Mouse (Mus musculus) cerebral cortex, adult 2 months (tissue): ENCODE data around the gene Kdm7a.

ENCODE experiments used
- WGBS: fragments of 180-500 bp; shearing (Covaris S2); methylation state at CpG from one replicate; pipeline ENCODE4 v1.1.7; 2018; 5-methylcytosine and 5-hydroxymethylcytosine counted together

The Kdm7a gene

DNA sequence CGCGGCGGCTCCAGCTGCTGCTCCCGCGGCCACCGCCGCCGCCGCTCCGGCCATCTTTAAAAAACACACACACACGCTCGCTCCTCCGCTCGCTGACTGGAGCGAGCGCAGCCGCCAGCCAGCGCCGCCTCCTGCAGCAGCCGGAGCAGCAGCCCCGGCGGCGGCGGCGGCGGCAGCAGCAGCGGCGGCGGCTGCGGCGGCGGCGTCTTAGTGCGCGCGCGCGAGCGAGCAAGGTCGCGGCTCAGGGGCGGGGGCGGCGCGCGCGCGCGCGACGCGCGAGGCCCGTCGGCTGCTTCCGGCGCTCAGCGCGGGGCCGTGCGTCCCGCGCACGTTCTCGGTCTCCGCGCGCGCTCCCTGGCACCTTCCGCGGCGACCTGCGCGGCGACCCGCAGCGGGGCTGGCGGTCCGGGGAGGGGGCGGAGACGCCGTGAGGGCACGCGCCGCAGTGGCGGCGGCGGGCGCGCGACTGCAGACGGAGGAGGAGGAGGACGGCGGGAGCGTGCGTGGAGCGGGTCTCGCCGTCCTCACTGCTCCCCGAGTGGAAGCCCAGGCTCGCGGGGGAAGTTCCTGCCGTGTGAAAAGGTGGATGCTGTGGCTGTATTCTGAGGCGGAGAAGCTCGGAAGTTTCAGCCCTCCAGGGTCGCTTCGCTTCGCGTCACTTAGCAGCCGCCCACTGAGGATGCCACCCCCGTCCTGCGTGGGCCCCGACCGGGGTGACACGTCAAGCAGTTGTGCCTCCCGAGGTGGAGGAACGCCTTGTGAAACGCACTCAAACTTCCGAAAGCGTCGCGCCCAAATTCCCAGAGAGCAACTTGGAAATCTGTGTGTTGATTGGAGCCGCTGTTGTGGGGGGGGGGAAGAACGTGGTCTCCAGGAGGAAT is at the start of gene Kdm7a:
Kdm7a (minus strand) TSS at position 209 of the 881 bp plus-strand sequence.
- 3% methylated on average over 124 of the region's 124 CpGs for WGBS

DNA sequence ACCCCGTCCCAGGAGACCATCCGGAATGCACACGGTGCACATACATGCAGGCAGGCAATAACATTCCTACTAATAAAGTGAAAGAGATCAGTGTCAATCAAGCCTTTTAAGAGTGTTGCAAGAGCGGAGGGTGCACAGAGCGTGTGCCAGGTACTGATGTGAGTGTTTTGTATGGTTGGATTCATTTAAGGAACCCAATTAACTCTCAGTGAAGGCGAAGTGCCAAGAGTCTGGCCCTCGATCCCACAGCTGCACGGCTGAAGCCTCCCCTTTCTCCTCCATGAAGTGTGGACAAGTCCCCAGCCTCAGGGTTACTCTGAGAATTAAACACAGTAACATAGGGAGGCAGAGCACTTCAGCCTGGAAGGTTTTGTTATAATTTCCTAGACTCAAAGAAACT is 48.7 kb upstream of the Kdm7a start:
- 74% methylated on average over 8 of the region's 8 CpGs for WGBS

DNA sequence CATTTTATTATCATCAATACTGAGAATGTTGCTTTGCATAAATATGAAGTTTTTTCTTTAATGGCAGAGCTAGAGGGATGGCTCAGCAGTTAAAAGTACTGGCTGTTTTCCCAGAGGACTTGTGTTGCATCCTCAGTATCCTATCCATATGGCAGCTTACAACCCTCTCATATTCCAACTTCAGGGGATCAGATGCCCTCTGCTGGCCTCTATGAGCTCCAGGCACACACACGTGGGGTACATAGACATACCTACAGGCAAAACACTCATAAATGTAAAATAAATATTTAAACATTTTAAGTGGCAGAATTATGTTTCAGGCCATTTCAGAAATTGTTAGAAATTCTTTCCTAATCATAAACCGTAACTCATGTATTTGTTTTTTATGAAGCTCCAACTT is 43.5 kb upstream of the Kdm7a start:
- 95% methylated on average over 2 of the region's 2 CpGs for WGBS

DNA sequence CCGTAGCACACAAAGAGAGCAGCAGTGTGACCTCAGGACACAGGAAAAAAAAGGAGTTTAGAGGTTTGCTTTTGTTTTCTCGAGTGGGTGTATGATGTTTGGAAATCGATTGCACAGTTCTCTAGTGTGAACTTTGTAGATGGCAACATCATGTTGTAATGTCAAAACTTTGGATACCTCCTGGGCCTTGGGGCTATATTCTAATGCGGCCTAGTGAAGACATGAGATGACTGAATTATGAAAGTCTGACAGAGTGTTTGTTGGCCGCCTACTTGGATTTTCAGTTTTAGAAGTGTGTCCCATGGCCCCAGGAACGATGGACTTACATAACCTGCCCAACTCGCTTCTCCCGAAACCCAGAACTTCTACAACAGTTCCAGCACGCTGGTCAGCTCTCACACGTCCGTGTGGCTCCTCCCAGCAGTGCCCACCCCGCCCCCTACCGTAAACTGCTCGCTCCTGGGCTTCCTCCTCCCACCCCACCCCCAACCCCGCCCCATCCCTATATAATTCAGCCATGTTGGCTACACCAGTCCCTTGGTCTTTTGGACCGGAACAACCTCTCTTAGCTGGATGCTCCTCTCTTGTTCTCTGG is 42.7 kb upstream of the Kdm7a start:
- WGBS = 75% methylated on average over 16 of the region's 16 CpGs

DNA sequence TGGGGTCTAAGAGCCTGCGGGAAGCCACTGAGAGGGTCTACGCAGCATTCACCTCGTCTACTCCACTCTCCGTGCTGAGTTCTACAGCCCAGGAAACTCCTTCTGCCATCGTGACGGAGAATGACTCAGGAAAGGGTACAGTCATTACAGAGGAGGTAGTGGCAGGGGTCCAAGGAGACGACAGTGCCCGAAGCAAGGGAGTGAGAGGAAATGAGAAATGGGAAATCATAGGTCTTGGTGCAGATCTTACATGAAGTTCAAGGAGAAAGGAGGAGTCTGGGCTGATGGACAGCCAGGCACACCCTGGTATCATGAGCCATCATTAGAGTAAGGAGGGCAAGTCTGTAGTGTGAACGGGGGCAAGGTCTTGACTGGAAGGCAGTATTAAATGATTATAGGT is 37.5 kb upstream of the Kdm7a start:
- 68% methylated on average over 9 of the region's 9 CpGs for WGBS

DNA sequence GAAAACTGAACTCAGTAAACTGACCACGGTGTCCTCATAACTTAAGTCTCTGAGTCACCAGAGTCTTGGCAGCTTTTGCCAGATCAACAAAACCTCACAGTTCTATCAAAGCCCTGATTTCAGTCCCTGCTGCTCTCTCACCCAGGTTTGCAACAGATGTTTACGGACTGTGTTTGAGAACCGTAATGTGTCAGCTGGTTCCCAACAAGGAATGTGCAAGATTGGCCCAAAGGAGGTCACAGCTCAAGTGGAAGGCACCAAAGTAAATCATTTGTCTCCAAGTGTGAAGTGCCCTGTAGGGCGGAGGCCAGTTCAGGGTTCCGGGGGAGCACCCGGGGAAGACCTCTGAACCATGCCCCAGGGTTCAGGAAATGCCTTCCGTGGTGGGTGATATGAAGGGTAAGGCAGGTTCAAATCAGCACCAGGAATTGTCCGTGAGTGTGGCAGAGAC is 36.9 kb upstream of the Kdm7a start:
- 79% methylated on average over 8 of the region's 8 CpGs for WGBS

DNA sequence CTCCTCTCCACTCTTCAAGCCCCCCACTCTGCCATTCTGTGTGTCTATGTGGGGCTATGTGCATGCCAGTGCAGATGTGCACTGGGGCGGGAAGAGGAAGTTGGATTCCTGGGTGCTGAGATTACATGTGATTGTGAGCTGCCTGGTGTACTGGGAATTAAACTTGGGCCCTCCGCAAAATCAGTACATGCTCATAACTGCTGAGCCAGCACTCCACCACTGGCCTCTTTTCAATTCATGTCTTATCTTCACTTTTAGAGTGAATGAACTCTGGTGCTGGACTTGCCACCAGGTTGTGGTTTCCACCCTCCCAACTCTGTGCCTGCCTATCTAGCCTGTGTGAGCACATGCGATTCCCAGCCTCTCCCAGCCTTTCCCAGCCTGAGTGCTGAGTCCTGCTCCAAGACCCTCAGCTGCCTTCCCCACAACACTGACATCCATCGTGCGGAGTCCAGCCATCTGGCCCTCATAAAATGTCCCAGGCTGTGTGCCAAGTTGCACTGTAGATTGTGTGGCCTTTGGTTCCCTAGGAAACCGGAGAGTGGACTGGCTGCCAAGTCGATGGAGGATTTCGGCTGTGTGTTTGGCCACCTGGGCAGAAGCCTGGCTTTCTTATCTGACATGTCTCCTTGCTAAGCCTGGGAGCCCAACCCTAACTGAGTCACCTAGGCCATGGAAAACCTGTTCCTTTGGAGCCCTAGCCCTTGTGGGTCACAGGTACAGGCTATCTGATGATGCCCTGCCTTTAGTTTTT is 36.3 kb upstream of the Kdm7a start:
- WGBS = 45% methylated on average over 8 of the region's 8 CpGs

DNA sequence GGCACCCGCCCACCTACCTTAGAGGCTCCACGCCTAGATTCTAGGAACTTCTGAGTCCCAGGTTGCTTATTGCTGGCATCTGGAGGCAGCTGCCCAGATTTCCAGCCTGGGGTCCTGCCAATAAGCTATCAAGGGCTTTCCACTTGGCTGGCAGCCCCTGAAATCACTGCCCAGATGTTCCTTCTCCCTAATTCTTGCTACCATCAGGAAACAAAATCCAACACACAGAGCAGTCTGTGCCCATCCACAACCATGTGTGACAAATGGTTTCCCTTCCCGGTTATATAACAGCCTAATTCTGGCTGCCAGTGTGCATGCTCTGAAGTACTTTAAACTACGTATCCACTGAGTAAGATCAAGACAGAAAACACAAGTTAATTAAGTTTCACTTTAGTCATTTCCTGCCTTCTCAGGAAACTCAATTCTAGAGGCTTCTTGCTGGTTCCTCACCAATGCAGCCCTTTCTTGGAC is 34.9 kb upstream of the Kdm7a start:
- WGBS = 48% methylated on average over 4 of the region's 4 CpGs

DNA sequence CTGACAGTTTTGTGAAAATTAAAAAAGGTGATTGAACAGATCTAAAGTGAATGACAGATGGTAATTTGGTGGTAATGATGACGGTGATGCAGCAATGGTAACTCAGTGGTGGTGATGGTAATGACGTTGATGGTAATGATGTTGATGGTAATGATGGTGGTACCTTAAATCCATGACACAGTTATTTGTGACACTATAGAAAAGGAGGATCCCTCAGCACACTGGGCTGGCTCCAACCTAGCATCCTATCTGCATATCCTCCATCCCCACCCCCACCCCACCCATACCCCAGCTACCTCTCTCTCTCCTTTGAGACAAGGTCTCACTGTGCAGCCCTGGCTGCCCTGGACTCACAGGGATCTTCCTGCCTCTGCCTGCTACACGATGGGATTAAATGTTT is 34.4 kb upstream of the Kdm7a start:
- 75% methylated on average over 3 of the region's 3 CpGs for WGBS

DNA sequence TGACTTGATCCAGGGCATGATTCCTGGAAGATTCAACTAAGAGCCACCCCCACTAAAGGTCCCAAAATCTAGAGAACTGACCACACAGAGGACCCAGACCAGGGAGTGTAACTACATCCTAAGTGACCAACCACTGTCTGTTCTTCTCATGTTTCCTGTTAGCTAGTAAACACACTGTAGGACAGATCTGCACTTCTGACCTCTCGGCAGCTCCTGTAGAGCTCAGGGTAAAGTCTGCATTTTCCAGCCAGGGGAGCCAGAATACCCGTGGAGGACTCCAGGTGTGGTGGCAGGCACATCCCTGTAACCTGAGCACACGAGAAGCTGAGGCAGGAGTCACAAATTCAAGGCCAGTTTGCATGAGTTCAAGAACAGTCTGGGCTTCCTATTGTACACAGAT is 31.3 kb upstream of the Kdm7a start:
- 76% methylated on average over 3 of the region's 3 CpGs for WGBS

DNA sequence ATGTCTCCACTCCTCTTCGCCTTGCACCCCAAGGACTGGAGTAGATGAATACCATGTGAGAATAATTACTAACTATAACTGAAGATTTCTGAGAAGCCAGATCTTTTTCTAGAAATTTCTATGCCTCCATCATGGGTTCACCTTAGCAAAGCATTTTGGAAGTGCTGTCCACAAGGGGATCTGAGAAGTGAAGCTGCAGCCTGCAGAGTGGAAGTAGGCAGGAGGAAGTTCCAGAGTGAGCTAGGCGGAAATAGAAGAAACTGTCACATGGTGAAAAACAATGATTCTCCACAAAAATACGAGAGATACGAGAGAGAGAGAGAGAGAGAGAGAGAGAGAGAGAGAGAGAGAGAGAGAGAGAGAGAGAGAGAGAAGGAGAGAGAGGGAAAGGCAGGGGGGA is 26.0 kb upstream of the Kdm7a start:
- WGBS = 79% methylated on average over 4 of the region's 4 CpGs

DNA sequence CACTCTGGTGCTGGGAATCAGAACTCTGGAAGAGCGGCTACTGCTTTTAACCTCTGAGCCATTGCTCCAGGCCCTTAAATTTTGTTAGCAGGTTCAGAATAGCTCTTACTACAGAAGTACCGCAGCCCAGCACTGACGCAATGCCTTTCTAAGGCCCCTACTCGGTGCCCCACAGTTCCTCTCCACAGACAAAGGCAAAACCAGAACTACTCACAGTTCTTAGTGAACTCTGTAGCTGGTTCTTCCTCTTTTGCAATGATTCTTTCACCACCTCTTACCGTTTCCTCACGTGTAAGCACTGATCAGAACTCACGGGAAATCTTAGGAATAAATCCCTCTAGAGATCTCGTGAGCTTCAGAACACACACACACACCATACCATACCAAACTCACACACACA is 24.1 kb upstream of the Kdm7a start:
- 88% methylated on average over 8 of the region's 8 CpGs for WGBS

DNA sequence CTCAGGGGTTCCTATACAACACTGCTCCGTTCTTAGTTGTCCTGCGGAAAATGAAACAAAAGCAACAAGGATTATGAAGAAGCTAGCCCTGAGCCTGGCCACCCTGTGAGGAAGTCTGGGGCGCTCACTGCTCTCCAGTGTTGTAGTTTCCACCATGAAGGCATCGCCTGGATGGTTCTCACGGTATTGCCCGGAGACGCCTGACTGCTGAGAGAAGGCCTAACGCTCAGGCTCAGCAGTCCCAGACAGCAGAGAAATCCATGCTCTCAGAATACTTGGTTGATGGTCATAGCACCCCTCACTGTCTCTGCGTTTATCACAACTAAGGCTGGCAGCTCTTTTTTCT is 20.0 kb upstream of the Kdm7a start:
- 51% methylated on average over 9 of the region's 9 CpGs for WGBS

DNA sequence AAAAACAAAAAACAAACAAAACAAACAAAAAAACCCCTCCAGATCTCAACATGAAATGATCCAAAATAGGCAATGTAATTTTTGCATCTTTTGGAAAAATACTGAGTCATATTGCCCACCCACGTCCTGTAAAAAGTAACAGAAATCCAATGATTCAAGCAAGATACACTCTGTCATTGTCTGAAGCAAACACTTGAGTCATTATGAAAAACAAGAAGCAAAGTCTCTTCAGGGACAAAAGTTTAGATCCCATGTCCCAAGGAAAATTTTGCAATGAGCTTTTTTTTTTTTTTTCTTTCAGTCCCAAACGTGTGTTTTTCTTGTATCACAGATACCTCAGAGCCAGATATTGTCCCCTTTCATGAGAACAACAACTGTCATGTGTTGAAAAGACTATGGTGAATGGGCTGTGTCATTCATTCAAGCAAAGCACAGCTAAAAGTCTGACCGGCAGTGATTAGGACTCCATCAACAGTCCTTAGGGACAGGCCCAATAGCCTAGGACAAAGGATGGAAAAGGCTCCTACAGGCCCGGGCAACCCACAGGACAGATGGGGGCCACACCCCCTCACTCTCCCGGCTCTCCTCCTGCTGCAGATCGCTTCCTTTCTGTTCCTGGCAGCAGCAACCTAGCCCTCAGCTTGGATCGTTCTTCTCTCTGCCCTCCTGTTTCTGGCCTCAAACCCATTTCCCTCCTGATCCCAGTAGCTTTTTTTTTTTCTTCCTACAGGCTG is 19.5 kb upstream of the Kdm7a start:
- WGBS = 23% methylated on average over 7 of the region's 7 CpGs

DNA sequence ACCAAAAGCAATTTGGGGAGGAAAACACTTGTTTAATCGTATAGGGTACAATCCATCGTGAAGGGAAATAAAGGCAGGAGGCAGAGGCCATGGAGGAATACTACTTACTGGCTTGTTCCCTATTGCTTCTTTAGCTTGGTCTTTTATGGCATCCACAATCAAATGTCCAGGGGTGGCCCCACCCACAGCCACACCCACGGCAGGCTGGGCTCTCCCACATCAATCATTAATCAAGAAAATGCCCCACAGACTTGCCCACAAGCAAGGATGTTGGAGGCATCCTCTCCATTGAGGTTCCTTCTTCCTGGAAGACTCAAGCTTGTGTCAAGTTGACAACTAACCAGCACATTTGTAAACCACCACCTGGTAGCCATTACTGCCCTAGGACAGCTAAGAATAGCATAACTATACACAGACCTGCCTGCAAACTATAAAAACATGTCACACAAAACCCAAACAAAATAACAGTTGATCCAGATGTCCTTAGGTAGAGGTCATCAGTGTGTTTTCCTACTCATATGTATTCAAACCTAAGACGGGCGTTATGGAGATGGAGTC is 16.8 kb upstream of the Kdm7a start:
- 87% methylated on average over 5 of the region's 5 CpGs for WGBS

DNA sequence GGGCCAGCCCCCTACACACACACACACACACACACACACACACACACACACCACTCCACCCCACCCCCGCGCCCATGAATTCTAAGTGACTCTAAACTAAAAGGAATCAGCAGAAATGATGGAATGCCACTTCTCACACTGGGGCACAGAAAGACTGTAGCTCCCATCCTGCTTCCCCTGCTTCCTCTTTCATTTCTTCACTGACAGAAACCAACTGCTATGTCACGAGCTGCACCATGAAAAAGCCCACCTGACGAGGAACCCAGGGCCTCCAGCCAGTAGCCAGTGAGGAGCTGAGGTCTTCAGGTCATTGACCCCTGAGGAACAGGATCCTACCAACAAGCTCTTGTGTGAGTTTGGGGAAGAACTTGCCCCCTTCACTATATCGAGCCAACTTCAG is 15.9 kb upstream of the Kdm7a start:
- WGBS = 79% methylated on average over 5 of the region's 5 CpGs

DNA sequence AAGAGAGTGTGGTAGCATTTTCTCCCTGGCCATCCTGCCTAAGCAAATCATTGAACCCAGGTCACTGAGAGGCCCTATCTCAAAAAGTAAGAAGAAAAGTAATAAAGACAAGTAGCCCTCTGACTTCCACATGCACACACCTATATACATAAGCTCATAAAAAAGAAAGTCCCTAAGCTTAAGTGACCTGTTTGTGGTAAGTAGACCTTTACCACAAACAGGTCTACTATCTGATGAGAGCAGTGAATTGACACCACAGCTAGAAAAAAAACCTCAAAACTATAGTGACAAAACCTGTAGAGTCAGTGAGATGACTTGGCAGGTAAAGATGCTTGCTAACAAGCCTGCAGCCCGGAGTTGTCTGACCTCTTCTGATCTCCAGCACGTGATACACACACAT is 11.4 kb upstream of the Kdm7a start:
- 86% methylated on average over 2 of the region's 2 CpGs for WGBS

DNA sequence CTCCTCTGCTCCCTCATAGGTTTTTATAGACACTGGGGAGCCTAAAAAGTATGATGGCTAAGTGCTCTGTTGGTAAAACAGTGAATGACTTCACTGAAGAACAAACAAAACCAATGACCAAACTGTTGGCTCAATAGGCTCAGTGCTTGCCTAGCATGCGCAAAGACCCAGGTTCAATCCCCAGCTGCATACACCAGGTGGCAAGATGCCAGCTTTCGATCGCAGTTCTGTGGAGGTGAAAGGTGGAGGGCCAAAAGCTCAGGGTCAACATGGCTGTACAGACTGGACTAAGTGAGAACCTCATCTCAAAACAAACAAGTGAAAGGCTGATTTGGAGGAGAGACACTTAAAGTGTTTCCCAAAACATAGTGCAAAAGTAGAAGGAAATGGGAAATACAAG is 10.5 kb upstream of the Kdm7a start:
- WGBS = 94% methylated on average over 3 of the region's 3 CpGs

DNA sequence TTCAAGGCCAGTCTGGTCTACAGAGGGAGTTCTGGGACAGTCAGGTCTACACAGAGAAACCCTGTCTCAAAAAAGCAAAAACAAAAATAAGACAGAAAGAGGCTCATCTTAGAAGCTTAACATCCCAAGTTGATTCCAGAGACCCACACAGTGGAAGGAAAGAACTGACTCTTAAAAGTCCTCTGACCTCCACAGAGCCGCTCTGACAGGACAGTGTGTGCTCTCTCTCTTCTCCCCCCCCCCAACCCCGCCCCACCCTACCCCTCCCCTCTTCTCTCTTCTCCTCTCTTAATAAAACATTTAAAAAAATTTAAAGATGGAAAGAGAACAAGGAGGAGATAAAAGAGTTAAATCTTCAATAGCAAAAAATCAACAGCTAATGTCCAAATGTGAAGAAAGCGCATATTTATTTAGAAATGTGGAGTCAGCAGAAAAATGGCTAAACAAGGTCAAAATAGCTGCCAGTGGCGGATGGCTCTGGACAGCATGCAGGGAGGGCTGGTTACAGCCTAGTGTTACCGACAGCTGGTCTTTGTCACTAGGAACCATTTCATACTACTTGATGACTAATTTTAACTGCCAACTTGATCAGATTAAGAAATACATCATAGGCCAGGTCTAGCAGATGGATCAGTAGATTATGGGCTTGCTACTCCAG is 8.5 kb upstream of the Kdm7a start:
- 84% methylated on average over 5 of the region's 5 CpGs for WGBS

DNA sequence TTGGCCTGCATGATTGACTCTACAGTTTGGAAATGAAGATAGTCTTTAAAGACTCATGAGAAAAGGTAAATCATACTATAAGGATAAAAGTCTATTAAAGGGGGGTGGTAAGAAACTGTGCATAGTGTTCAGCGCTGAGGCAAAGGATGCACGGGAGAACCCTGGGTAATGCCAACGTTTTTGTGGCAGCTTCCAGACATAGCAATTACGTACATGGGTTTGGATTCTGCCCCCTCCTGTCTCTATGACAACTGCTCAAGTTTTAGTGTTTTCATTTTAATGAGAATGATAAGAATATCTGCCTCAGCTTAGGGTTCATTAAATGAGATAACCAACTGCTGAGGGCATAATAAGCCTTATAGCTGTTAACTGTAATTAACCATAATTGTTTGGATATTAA is 3.1 kb upstream of the Kdm7a start:
- 46% methylated on average over 4 of the region's 4 CpGs for WGBS

DNA sequence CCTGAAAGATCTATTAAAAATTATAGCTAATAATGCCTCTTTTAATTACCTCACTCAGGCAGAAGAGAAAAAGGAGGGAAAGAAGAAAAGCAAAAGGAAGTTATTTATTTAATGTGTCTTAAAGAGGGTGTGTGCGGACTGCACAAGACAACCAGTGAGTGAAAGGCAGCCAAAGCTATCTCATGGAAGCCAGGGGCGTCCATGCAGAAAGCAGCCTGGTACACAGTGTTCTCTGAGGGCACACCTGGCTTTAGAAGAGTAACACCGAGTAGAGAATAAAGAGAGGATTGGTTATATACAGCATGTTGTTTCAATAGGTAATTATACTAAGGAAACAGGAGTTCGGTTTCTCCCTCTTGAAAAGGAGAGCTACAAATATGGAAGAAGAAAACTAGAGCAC is 1.6 kb upstream of the Kdm7a start:
- 64% methylated on average over 4 of the region's 4 CpGs for WGBS
